Mouse (Mus musculus) megakaryocyte, embryonic 14.5 days (primary cell): Measurements from ENCODE around the gene Abcg1. TPM values are rescaled to one million over a fixed set of nuclear protein-coding genes. Genes with fewer than 3 reads are reported as not detected.

Experiments
- H3K27me3 ChIP-seq: replicated peaks from 2 replicates; pipeline ENCODE3; 2012; ENCODE audit warnings: inconsistent platforms
- H3K36me3 ChIP-seq: replicated peaks from 2 replicates; pipeline ENCODE3; 2012; ENCODE audit warnings: low read length, inconsistent platforms, mixed read lengths
- H3K4me1 ChIP-seq: 2 replicates; pipeline ENCODE4 v1.6.1; 2012; ENCODE audit warnings: inconsistent platforms
- H3K4me3 ChIP-seq: replicated peaks from 2 replicates; pipeline ENCODE3; 2012; ENCODE audit warnings: moderate library complexity, mild to moderate bottlenecking, inconsistent platforms
- H3K9me3 ChIP-seq: 2 replicates; pipeline ENCODE4 v1.6.1; 2012; ENCODE audit warnings: inconsistent platforms
- FLI1 ChIP-seq: IDR thresholded peaks from 2 replicates; pipeline ENCODE4 v1.6.1; 2012; ENCODE audit warnings: low read length, inconsistent platforms, mixed read lengths
- GATA1 ChIP-seq: IDR thresholded peaks from 3 replicates; pipeline ENCODE4 v1.6.1; 2012; ENCODE audit warnings: mixed read lengths, low read length, inconsistent platforms, borderline replicate concordance
- polyA plus RNA-seq: library from polyadenylated mRNA; stranded (reverse); fragments of >175 nt; gene quantifications from 2 replicates; pipeline ENCODE4 v1.2.3, GENCODE M21; 2012; ENCODE audit warnings: low replicate concordance; ENCODE audit not compliant: insufficient read depth

The Abcg1 gene
- polyA plus RNA-seq, 1 experiment = 7.8 TPM

DNA sequence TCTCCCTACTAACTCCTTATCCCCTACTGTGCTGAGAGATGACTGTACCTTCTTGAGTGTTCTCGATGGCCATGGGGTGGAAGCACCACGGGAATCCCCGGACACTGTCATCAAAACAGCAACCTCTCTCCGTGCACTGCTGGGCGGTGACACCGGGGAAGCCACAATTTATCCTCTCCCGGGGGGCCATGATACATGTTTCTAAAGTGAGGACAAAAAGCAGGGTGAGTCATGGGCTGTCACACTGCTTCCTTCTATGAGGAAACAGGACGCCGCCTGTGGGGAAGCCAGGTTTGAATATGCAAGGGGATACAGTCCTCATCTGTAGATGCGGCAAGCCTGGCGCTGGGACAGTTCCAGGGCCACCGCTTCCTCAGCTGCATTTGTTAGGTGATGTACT is 105.1 kb downstream of the Abcg1 start:
- Histone ChIP-seq H3K4me1 (peaks cover 9% of the 10 kb centered on the region), H3K9me3 (peaks cover 33% of the 10 kb centered on the region), H3K27me3 (peaks cover 55% of the 10 kb centered on the region), H3K4me3 (no peak overlapping the region), H3K36me3 (no peaks in the 10 kb centered on the region)
- no peak for TF ChIP-seq FLI1
- no peak for TF ChIP-seq GATA1

DNA sequence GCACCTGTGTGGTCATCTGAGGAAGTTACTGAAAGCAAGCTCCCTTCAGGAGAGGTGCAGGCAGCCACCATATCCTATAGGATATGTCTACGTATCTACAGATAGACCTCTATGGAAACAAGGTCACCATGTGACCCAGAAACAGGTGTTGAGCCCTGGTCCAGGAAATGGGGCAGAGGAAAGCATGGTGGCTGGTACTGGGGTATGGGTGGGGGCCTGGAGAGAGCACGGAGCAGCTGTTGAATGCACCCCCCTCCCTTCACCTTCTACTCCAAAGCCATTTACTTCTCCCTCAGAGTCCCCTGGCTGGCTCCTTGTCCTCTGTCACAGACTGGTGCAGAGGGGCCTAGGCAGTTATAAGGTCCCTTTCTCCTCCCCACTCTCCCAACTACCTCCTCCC is 106.3 kb downstream of the Abcg1 start:
- peaks cover 9% of the 10 kb centered on the region for H3K4me1 ChIP-seq
- peaks cover 57% of the 10 kb centered on the region for H3K27me3 ChIP-seq
- H3K9me3 ChIP-seq = peaks cover 21% of the 10 kb centered on the region
- H3K4me3 ChIP-seq = no peak overlapping the region
- TF ChIP-seq GATA1 (no peak), FLI1 (no peak)
- H3K36me3 ChIP-seq = no peaks in the 10 kb centered on the region

DNA sequence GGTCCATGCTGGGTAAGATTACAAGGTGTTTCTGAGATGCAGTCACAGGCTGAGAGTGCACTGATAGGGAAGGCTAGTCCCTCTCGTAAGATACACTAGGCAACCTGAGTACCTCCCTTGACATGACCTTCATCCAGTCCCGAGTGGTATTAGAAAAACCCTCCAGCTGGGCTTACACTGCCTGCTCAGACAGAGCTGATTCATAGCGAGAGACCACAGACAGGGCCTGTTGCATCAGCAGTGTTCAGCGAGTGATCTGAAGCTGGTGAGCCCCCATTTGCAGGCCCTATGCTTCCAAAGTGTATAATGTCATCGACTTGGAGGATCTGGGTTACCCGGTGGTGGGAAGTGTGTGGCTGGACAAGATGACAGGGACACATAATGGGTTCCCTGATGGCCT is 107.7 kb downstream of the Abcg1 start, which contains the start of gene Tff1:
Gene Tff1, minus strand, starts transcription at position 151 of the 400 bp plus-strand sequence.
- peaks cover 62% of the 10 kb centered on the region for H3K27me3 ChIP-seq
- peaks cover 9% of the 10 kb centered on the region for H3K4me1 ChIP-seq
- no peaks in the 10 kb centered on the region for H3K36me3 ChIP-seq
- H3K9me3 ChIP-seq = peaks cover 8% of the 10 kb centered on the region
- TF ChIP-seq FLI1 (no peak), GATA1 (no peak)
- no peak within 1 kb of the TSS for H3K4me3 ChIP-seq

Other genes with a start within 250 kb of the Abcg1 start
- gene Glp1r, start 155.9 kb upstream of the Abcg1 start, polyA plus RNA-seq = not detected in 2 replicates
- 0.03 TPM in 1 of 2 replicates, not detected in the other for gene Umodl1, start 103.0 kb upstream of the Abcg1 start, polyA plus RNA-seq
- not detected in 2 replicates for gene Tff3, start 72.0 kb downstream of the Abcg1 start, polyA plus RNA-seq
- gene Tff2, start 86.6 kb downstream of the Abcg1 start, polyA plus RNA-seq = not detected in 2 replicates
- gene Tff1, start 107.6 kb downstream of the Abcg1 start, polyA plus RNA-seq = not detected in 2 replicates
- 0.10 TPM in 1 of 2 replicates, not detected in the other for gene Tmprss3, start 141.3 kb downstream of the Abcg1 start, polyA plus RNA-seq
- 45.2 and 56.2 TPM in 2 replicates for gene Ubash3a, start 150.2 kb downstream of the Abcg1 start, polyA plus RNA-seq
- gene Rsph1, start 219.7 kb downstream of the Abcg1 start, polyA plus RNA-seq = 0.12 TPM in 1 of 2 replicates, not detected in the other
- gene Slc37a1, start 229.1 kb downstream of the Abcg1 start, polyA plus RNA-seq = 3.4 and 4.1 TPM in 2 replicates